Mouse (Mus musculus) embryonic fibroblast, embryonic 13.5 days (primary cell): ENCODE measurements around the gene Tas2r138.

Experiments used
- CTCF ChIP-seq: IDR thresholded peaks from 2 replicates; pipeline ENCODE4 v1.5.1; 2011; ENCODE audit warnings: mild to moderate bottlenecking, control low read depth, low read length, moderate library complexity, borderline replicate concordance; ENCODE audit not compliant: insufficient read depth
- POLR2A ChIP-seq: IDR thresholded peaks from 2 replicates; pipeline ENCODE4 v1.6.1; 2011; ENCODE audit warnings: low read depth, mild to moderate bottlenecking, control low read depth, low read length, moderate library complexity

- TF ChIP-seq POLR2A (no peak), CTCF (no peak)
Observed at GRCm38 (mm10) chr6:40585645-40586044, 27.5 kb downstream of the Tas2r138 start, which contains the start of gene Clec5a.
